Mouse (Mus musculus) cerebellum, adult 2 months (tissue): ENCODE data around the gene Slc9a2.

ENCODE experiments used
- CTCF ChIP-seq: fragments of 200-500 bp; IDR thresholded peaks from 2 replicates; pipeline ENCODE4 v1.5.1; 2011; ENCODE audit warnings: low read depth, mild to moderate bottlenecking, control low read depth, low read length, moderate library complexity, borderline replicate concordance; ENCODE audit not compliant: insufficient read depth
- POLR2A ChIP-seq: fragments of 200-500 bp; IDR thresholded peaks from 2 replicates; pipeline ENCODE4 v1.6.1; 2011; ENCODE audit warnings: low read length, control low read depth, borderline replicate concordance; ENCODE audit not compliant: insufficient read depth

DNA sequence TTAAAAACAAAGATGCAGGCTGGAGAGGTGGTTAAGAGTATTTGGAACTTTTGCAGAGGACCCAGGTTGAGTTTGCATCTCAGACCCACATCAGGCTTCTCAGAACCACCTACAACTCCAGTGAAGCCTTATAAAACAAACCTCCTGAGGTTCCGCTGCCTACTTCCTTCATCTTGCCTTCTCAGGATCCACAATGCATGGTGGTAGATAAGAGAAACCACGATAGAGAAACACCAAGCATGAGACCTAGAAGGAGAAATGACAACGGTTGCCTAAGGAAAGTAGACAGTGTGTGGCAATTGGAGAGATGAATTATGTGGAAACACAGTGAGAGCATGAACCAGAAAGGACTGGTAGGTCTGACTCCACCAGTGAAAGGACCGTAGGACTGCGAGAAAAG is 120.5 kb downstream of the Slc9a2 start:
- TF ChIP-seq CTCF (no peak), POLR2A (no peak)
